Mouse (Mus musculus) cerebellum, adult 2 months (tissue): Measurements from ENCODE around the gene Grin2a.

ENCODE experiments used
- CTCF ChIP-seq: fragments of 200-500 bp; IDR thresholded peaks from 2 replicates; pipeline ENCODE4 v1.5.1; 2011; ENCODE audit warnings: low read depth, mild to moderate bottlenecking, control low read depth, low read length, moderate library complexity, borderline replicate concordance; ENCODE audit not compliant: insufficient read depth
- POLR2A ChIP-seq: fragments of 200-500 bp; IDR thresholded peaks from 2 replicates; pipeline ENCODE4 v1.6.1; 2011; ENCODE audit warnings: low read length, control low read depth, borderline replicate concordance; ENCODE audit not compliant: insufficient read depth

DNA sequence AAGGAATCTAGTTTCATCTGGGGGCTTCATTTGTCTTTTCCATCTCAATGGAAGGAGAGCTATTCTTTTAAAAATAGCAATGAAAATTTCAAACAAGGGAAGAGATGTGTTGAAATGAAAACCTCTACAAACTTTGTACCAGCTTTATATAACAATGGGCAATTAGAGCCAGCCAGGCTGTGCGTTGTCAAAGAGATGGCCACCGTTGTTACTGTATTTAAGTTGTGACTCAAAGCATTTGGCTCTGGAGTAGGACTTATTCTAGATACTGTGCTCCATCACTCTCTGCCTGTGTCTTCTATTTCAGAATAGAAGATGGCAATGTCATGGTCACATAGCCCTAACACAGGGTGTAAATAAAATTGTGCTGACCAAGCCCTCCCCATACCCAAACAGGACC is 371.0 kb downstream of the Grin2a start:
- no peak for TF ChIP-seq CTCF
- TF ChIP-seq POLR2A = no peak
